Mouse (Mus musculus) embryonic facial prominence, embryonic 14.5 days (tissue): ENCODE results near the gene Git1. TPM values are rescaled to one million over a fixed set of nuclear protein-coding genes. Genes with fewer than 3 reads are reported as not detected.

Experiments used
- ATAC-seq: fragments of 200-750 bp; cut with Nextera tagmentation; 2 replicates; pipeline ENCODE4 v1.8.0; 2017; ENCODE audit warnings: low read depth, moderate number of reproducible peaks, moderate TSS enrichment
- DNase-seq: peaks from one replicate; pipeline ENCODE4 v3.0.0-alpha.2; 2015; ENCODE audit warnings: low spot score
- H3K27ac ChIP-seq: fragments of 300-500 bp; sonication (generic); replicated peaks from 2 replicates; pipeline ENCODE4 v1.5.1; 2014; ENCODE audit warnings: low read depth, mild to moderate bottlenecking, low read length, moderate library complexity
- H3K27me3 ChIP-seq: fragments of 300-500 bp; sonication (generic); replicated peaks from 2 replicates; pipeline ENCODE4 v1.6.1; 2014; ENCODE audit warnings: low read length; ENCODE audit not compliant: control insufficient read depth, insufficient read depth
- H3K36me3 ChIP-seq: fragments of 300-500 bp; sonication (generic); 2 replicates; pipeline ENCODE4 v1.6.1; 2014; ENCODE audit warnings: low read length, mixed read lengths; ENCODE audit not compliant: control insufficient read depth, insufficient read depth
- H3K4me1 ChIP-seq: fragments of 300-500 bp; sonication (generic); 2 replicates; pipeline ENCODE4 v1.6.1; 2014; ENCODE audit warnings: antibody characterized with exemption, low read length; ENCODE audit not compliant: control insufficient read depth, insufficient read depth
- H3K4me2 ChIP-seq: fragments of 300-500 bp; sonication (generic); 2 replicates; pipeline ENCODE4 v1.6.1; 2014; ENCODE audit warnings: low read depth, mild to moderate bottlenecking, low read length, moderate library complexity, mixed read lengths
- H3K4me3 ChIP-seq: fragments of 300-500 bp; sonication (generic); 2 replicates; pipeline ENCODE4 v1.5.1; 2014; ENCODE audit warnings: low read depth, mild to moderate bottlenecking, low read length
- H3K9ac ChIP-seq: fragments of 300-500 bp; sonication (generic); 2 replicates; pipeline ENCODE4 v1.6.1; 2014; ENCODE audit warnings: low read depth, mild to moderate bottlenecking, low read length, moderate library complexity, mixed read lengths
- H3K9me3 ChIP-seq: fragments of 300-500 bp; sonication (generic); 2 replicates; pipeline ENCODE4 v1.6.1; 2016; ENCODE audit warnings: low read length; ENCODE audit not compliant: control insufficient read depth
- WGBS: fragments of 180-500 bp; shearing (Covaris S2); extraction: QIAGEN DNeasy Blood & Tissue Kit; methylation state at CpG from one replicate; pipeline ENCODE4 v1.1.7; 2014; 5-methylcytosine and 5-hydroxymethylcytosine counted together
- polyA plus RNA-seq: library from polyadenylated mRNA; unstranded; fragments of >200 nt; fragmentation: Nextera tagmentation; extraction: Ambion mirVana; gene quantifications from 2 replicates; pipeline ENCODE4 v1.2.1, GENCODE M21; 2014

Git1 gene
- polyA plus RNA-seq, 1 experiment from 2014 or later, result 15.1 TPM

- DNase-seq, result peak; percentile 68
- no peak for ATAC-seq
- peaks cover 38% of the 10 kb centered on the region for H3K27me3 ChIP-seq
- H3K9me3 ChIP-seq, result no peaks in the 10 kb centered on the region
- peaks cover 21% of the 10 kb centered on the region for H3K36me3 ChIP-seq
- peak overlapping the region; percentile 26; the same call in 1 of the 2 replicates for H3K4me2 ChIP-seq
- H3K4me3 ChIP-seq, result no peak overlapping the region; the same call in 1 of the 2 replicates
- WGBS, result 7% methylated on average over 19 of the region's 20 CpGs
- H3K4me1 ChIP-seq, result 0 out of 2 replicates have a peak, but pooled peaks cover 3% of the 10 kb centered on the region
- H3K9ac ChIP-seq, result no peak overlapping the region
- H3K27ac ChIP-seq, result no peak overlapping the region
Measured at GRCm38 (mm10) chr11:77467784-77468183, 25.6 kb upstream of the Git1 start.

- no peak overlapping the region for H3K27ac ChIP-seq
- ATAC-seq (no peak), DNase-seq (no peak)
- WGBS, result 77% methylated on average over 9 of the region's 9 CpGs
- H3K4me2 ChIP-seq, result no peak overlapping the region
- H3K36me3 ChIP-seq, result peaks cover 27% of the 10 kb centered on the region
- H3K4me1 ChIP-seq, result 0 out of 2 replicates have a peak, but pooled peaks cover 3% of the 10 kb centered on the region
- no peak overlapping the region for H3K4me3 ChIP-seq
- H3K9ac ChIP-seq, result no peak overlapping the region
- H3K27me3 ChIP-seq, result peaks cover 32% of the 10 kb centered on the region
- H3K9me3 ChIP-seq, result no peaks in the 10 kb centered on the region
Measured at GRCm38 (mm10) chr11:77468397-77468796, 25.0 kb upstream of the Git1 start.

DNA sequence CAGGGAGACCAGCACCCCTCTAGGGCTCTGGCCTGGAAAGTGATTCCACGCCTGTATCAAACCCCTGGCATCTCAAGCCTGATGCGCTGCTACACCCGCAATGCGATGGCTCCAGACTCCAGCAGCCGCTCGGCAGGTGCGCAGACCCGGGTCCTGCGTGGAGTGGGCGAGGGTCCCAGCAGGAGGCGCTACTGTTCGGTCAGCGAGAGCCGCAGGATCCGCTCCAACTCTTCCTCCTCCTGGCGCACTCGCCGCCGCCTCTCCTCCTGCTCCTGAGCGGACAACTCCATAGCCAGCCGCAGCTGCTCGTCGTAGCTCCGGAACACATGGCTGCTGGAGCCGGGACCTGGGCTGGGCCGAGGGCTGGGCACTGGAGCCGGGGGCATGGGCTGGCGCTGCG, 22.0 kb upstream of the Git1 start:
- Histone ChIP-seq H3K27ac (no peak overlapping the region), H3K36me3 (peaks cover 43% of the 10 kb centered on the region), H3K9me3 (no peaks in the 10 kb centered on the region), H3K4me3 (no peak overlapping the region), H3K9ac (no peak overlapping the region), H3K27me3 (peaks cover 24% of the 10 kb centered on the region), H3K4me1 (0 out of 2 replicates have a peak, but pooled peaks cover 3% of the 10 kb centered on the region), H3K4me2 (no peak overlapping the region)
- 78% methylated on average over 24 of the region's 29 CpGs for WGBS
- DNase-seq (no peak), ATAC-seq (no peak)

- DNase-seq (no peak), ATAC-seq (no peak)
- no peak overlapping the region for H3K27ac ChIP-seq
- no peak overlapping the region for H3K4me2 ChIP-seq
- H3K9me3 ChIP-seq, result no peaks in the 10 kb centered on the region
- H3K4me1 ChIP-seq, result no peaks in the 10 kb centered on the region
- peaks cover 10% of the 10 kb centered on the region for H3K27me3 ChIP-seq
- peaks cover 43% of the 10 kb centered on the region for H3K36me3 ChIP-seq
- no peak overlapping the region for H3K9ac ChIP-seq
- WGBS, result 90% methylated on average over 16 of the region's 16 CpGs
- no peak overlapping the region for H3K4me3 ChIP-seq
Measured at GRCm38 (mm10) chr11:77472775-77473174, 20.6 kb upstream of the Git1 start.

DNA sequence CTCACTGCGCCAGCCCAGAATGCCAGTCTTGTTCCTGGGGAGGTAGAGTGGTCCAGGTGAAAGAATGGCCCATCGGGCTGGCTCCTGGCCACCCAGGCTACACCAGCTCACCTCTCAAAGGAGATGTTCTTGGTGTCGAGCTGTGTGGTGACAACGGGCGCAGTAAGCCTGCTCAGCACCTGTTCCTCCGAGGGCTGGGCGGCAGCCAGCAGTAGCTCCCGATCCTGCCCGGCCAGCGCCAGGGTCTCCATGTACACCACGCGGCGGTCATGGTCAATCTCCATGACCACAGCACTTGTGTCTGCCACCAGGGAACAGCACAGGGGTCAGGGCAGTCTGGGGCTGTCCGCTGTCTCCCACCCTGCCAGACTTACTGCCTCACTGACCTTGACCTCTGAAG, 17.1 kb upstream of the Git1 start:
- Histone ChIP-seq H3K4me2 (no peak overlapping the region), H3K36me3 (peaks cover 38% of the 10 kb centered on the region), H3K9ac (no peak overlapping the region), H3K4me3 (no peak overlapping the region), H3K4me1 (no peaks in the 10 kb centered on the region), H3K9me3 (no peaks in the 10 kb centered on the region), H3K27me3 (no peaks in the 10 kb centered on the region), H3K27ac (no peak overlapping the region)
- 89% methylated on average over 14 of the region's 14 CpGs for WGBS
- DNase-seq, result no peak
- no peak for ATAC-seq

DNA sequence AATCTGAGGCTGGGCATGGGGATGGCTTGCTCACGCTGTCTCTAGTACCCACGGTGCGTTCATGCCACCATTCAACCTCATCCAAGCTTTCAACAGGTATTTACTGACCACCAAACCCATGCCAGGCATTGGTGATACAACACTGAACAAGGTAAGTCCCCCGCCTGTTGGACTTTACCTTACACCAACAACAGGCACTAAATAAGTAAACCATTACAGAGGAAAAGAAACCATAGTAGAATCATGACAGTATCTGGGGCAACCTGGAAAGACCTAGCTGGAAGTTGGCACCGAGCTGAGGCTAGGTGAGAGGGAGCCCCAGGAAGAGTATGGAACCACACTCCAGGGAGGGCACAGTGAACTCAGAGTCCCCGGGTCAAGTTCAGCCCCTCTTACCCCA, 16.5 kb upstream of the Git1 start:
- H3K4me3 ChIP-seq, result no peak overlapping the region
- DNase-seq, result no peak
- 88% methylated on average over 6 of the region's 6 CpGs for WGBS
- no peak overlapping the region for H3K4me2 ChIP-seq
- H3K27me3 ChIP-seq, result no peaks in the 10 kb centered on the region
- no peak overlapping the region for H3K9ac ChIP-seq
- ATAC-seq, result no peak
- no peaks in the 10 kb centered on the region for H3K4me1 ChIP-seq
- no peaks in the 10 kb centered on the region for H3K9me3 ChIP-seq
- no peak overlapping the region for H3K27ac ChIP-seq
- H3K36me3 ChIP-seq, result peaks cover 31% of the 10 kb centered on the region

DNA sequence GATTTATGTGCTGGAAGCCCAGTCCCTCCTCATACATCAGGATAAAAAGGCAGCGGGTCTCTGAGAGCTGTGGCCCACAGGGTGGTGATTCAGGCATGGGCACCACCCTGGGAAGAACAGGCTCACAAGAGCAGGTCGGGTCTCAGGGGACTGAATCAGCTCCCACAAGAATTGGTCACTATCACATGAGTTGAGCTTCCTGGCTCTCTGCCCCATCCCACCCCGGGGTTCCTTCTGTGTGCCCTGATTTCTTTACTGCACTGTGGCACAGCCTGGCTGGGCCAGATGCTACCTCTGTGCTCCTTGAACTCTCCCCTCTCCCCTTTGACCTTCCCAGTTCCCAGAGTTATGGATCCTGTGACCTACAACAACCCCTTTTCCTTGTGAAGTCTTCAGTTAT, 10.3 kb upstream of the Git1 start:
- DNase-seq (no peak), ATAC-seq (no peak)
- Histone ChIP-seq H3K9me3 (no peaks in the 10 kb centered on the region), H3K4me3 (no peak overlapping the region), H3K36me3 (no peaks in the 10 kb centered on the region), H3K27ac (no peak overlapping the region), H3K4me1 (peaks cover 24% of the 10 kb centered on the region), H3K9ac (no peak overlapping the region), H3K27me3 (no peaks in the 10 kb centered on the region), H3K4me2 (no peak overlapping the region)
- WGBS, result 88% methylated on average over 2 of the region's 3 CpGs

GRCm38 (mm10) chr11:77483510-77484255, 9.7 kb upstream of the Git1 start:
- ATAC-seq, result no peak
- no peaks in the 10 kb centered on the region for H3K36me3 ChIP-seq
- H3K27ac ChIP-seq, result no peak overlapping the region
- no peak overlapping the region for H3K4me3 ChIP-seq
- no peak for DNase-seq
- H3K27me3 ChIP-seq, result no peaks in the 10 kb centered on the region
- WGBS, result 62% methylated on average over 11 of the region's 11 CpGs
- H3K4me2 ChIP-seq, result no peak overlapping the region
- no peak overlapping the region for H3K9ac ChIP-seq
- H3K9me3 ChIP-seq, result no peaks in the 10 kb centered on the region
- peaks cover 31% of the 10 kb centered on the region for H3K4me1 ChIP-seq

DNA sequence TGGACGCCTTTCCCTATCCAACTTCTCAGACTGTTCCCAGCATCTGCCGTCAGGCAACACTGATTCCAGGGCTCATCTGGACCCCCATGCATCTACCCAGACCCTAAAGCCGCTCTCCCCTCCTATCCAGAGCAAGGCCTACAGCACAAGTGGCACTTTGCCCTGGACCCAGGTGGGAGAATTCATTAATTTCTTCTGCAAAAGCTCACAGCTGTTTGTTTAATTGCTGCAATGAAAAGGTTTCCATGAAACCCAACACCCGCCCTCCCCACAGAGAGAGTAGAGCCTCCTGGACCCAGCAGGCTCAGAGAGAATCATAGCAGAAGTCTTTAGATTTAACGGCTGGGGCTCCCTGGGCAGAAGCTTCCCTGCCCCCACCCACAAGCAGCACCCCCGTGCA, 8.1 kb upstream of the Git1 start:
- no peaks in the 10 kb centered on the region for H3K9me3 ChIP-seq
- H3K4me3 ChIP-seq, result no peak overlapping the region
- ATAC-seq (peak; percentile 17; the same call in 1 of the 2 replicates), DNase-seq (peak; percentile 66)
- peaks cover 35% of the 10 kb centered on the region for H3K4me1 ChIP-seq
- H3K27me3 ChIP-seq, result no peaks in the 10 kb centered on the region
- no peak overlapping the region for H3K9ac ChIP-seq
- no peaks in the 10 kb centered on the region for H3K36me3 ChIP-seq
- H3K4me2 ChIP-seq, result no peak overlapping the region
- WGBS, result 48% methylated on average over 6 of the region's 6 CpGs
- H3K27ac ChIP-seq, result no peak overlapping the region
